In the genomic region with DNA sequence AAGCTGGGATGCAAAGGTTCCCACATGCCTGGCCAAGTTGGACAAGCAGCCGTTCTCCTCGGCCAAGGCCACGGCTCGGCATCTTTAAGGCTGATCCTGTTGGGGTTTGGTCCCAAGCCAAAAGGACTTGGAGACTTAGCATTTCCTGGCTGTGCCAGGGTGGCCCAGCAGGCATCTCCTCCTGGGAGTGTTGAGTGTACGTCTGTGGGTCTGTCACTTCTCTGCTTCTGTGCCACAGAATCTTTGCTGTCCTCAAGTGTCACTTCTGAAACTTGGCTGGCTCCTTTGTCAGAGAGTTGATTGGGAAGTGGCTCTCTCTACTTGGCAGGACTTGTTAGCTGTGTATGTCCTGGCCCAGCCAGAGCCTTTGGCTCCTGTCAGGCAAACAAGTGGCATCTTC, we compare ENCODE assay signal across 11 mouse cellular contexts. TPM values are rescaled to one million over a fixed set of nuclear protein-coding genes. Genes with fewer than 3 reads are reported as not detected.
A peak's percentile ranks its signal among the peaks of the same experiment; 100 is the strongest.
DNase-seq lines count a peak whose midpoint lies in the region; ATAC-seq and TF ChIP-seq lines count a peak whose summit lies in the region.
"Had no signal": no experiment of that assay in that cellular context is flagged by ENCODE, and none has a peak within 500 bp of the region (broad histone marks: within the 10 kb centered on the region; RNA-seq: fewer than 3 reads in every experiment).

No protein-coding gene starts in this region.

- 53% methylated on average over 5 of the region's 5 CpGs for WGBS in forebrain, embryonic 14.5 days
- 89% methylated on average over 5 of the region's 5 CpGs for WGBS in forebrain, embryonic 12.5 days
- 38% methylated on average over 5 of the region's 5 CpGs for WGBS in stomach, postnatal 0 days

- peak; percentile 32 for DNase-seq in forebrain, embryonic 14.5 days (ENCODE audit: low spot score)
- DNase-seq in layer of hippocampus, adult 2 months (ENCODE audit: low spot score in 2 of 2) = no peak
- DNase-seq in layer of hippocampus, adult 11-12 months (ENCODE audit: low spot score) = no peak
- DNase-seq in adrenal gland, postnatal 25 days = peak; percentile 51
- DNase-seq in gastrocnemius, postnatal 10 days = peak; percentile 45
- no peak for DNase-seq in stomach, postnatal 0 days (ENCODE audit: low spot score)

- no peak for TF ChIP-seq CTCF in layer of hippocampus, adult 2 months (conservative IDR thresholded peaks at IDR 0.05)
- no peak for TF ChIP-seq CTCF in stomach, postnatal 0 days (IDR thresholded peaks at IDR 0.05; ENCODE audit: low read depth)

- H3K27ac ChIP-seq in forebrain, embryonic 14.5 days (ENCODE audit: low read depth, low read length) = no peak overlapping the region
- H3K27ac ChIP-seq in forebrain, embryonic 12.5 days = no peak overlapping the region
- peak overlapping the region; percentile 37 for H3K27ac ChIP-seq in layer of hippocampus, adult 2 months
- no peak overlapping the region for H3K27ac ChIP-seq in stomach, postnatal 0 days (replicated peaks)
- H3K27ac ChIP-seq: macrophage had no signal

- H3K4me1 ChIP-seq in forebrain, embryonic 14.5 days (ENCODE audit: control insufficient read depth, insufficient read depth, low read length) = peaks cover 8% of the 10 kb centered on the region
- peaks cover 20% of the 10 kb centered on the region for H3K4me1 ChIP-seq in forebrain, embryonic 12.5 days
- peaks cover 2% of the 10 kb centered on the region; the same call in 1 of the 2 replicates for H3K4me1 ChIP-seq in stomach, postnatal 0 days (replicated peaks; ENCODE audit: control insufficient read depth, insufficient read depth)

- no peaks in the 10 kb centered on the region for H3K9me3 ChIP-seq in forebrain, embryonic 14.5 days (replicated peaks; ENCODE audit: control insufficient read depth, low read length)
- no peaks in the 10 kb centered on the region for H3K9me3 ChIP-seq in forebrain, embryonic 12.5 days
- H3K9me3 ChIP-seq in stomach, postnatal 0 days (ENCODE audit: control insufficient read depth, low read length) = no peaks in the 10 kb centered on the region

- no peak for ATAC-seq in forebrain, embryonic 14.5 days
- no peak for ATAC-seq in forebrain, embryonic 12.5 days (ENCODE audit: low FRiP score)
- ATAC-seq in stomach, postnatal 0 days (ENCODE audit: low FRiP score, low TSS enrichment) = no peak
- no peak for ATAC-seq in erythroid progenitor cell, adult 5-6 weeks (replicated peaks; ENCODE audit: low FRiP score, poor library complexity, severe bottlenecking)

- no peak for TF ChIP-seq EP300 in stomach, postnatal 0 days (optimal IDR thresholded peaks at IDR 0.05)

- H3K36me3 ChIP-seq in forebrain, embryonic 14.5 days (ENCODE audit: control insufficient read depth, insufficient read depth, low read length) = no peaks in the 10 kb centered on the region
- no peaks in the 10 kb centered on the region for H3K36me3 ChIP-seq in forebrain, embryonic 12.5 days (replicated peaks)
- no peaks in the 10 kb centered on the region for H3K36me3 ChIP-seq in stomach, postnatal 0 days (ENCODE audit: control insufficient read depth, insufficient read depth, low read length)

- no peak overlapping the region for H3K4me3 ChIP-seq in forebrain, embryonic 14.5 days (ENCODE audit: low read depth, low read length)
- H3K4me3 ChIP-seq in forebrain, embryonic 12.5 days (replicated peaks) = no peak overlapping the region
- H3K4me3 ChIP-seq in layer of hippocampus, adult 2 months = no peak overlapping the region
- H3K4me3 ChIP-seq in stomach, postnatal 0 days (ENCODE audit: low read depth, low read length) = no peak overlapping the region

- no peak overlapping the region for H3K9ac ChIP-seq in forebrain, embryonic 14.5 days (ENCODE audit: low read length)
- no peak overlapping the region for H3K9ac ChIP-seq in forebrain, embryonic 12.5 days
- no peak overlapping the region for H3K9ac ChIP-seq in stomach, postnatal 0 days (ENCODE audit: low read length)

- no peak overlapping the region for H3K4me2 ChIP-seq in forebrain, embryonic 14.5 days (ENCODE audit: low read length)
- no peak overlapping the region for H3K4me2 ChIP-seq in forebrain, embryonic 12.5 days
- H3K4me2 ChIP-seq in stomach, postnatal 0 days (replicated peaks; ENCODE audit: low read depth) = no peak overlapping the region

- H3K27me3 ChIP-seq in forebrain, embryonic 14.5 days (replicated peaks; ENCODE audit: control insufficient read depth, insufficient read depth, low read length) = no peaks in the 10 kb centered on the region
- H3K27me3 ChIP-seq in forebrain, embryonic 12.5 days = no peaks in the 10 kb centered on the region
- H3K27me3 ChIP-seq in stomach, postnatal 0 days (ENCODE audit: control insufficient read depth, insufficient read depth, low read length) = no peaks in the 10 kb centered on the region

RNA-seq across cellular contexts. Expression of gene Stk10, which starts 13.4 kb away (rescaled TPM):
- polyA plus RNA-seq in forebrain, embryonic 14.5 days (2014; fragmentation: Nextera tagmentation; extraction: Ambion mirVana) = 0.80 and 1.1 TPM in 2 replicates
- 2.3 and 2.4 TPM in 2 replicates for polyA plus RNA-seq in forebrain, embryonic 12.5 days (2016; fragmentation: Nextera tagmentation; extraction: Ambion mirVana)
- 1 to 10 TPM; 7.3 to 9.0 TPM for total RNA-seq in layer of hippocampus, adult 2 months (2021)
- total RNA-seq in adrenal gland, postnatal 25 days (2021) = 10.3 TPM in 2 replicates
- 1 to 10 TPM; 5.3 to 8.5 TPM for total RNA-seq in gastrocnemius, postnatal 10 days (2021)
- polyA plus RNA-seq in stomach, postnatal 0 days (2015; fragmentation: Nextera tagmentation; extraction: Ambion mirVana) = 1.1 and 1.6 TPM in 2 replicates
- 14.3 and 15.1 TPM in 2 replicates for total RNA-seq in erythroid progenitor cell, adult 5-6 weeks (2015; ENCODE audit: low replicate concordance)
- 8.3 and 10.0 TPM in 2 replicates for total RNA-seq in erythroid progenitor cell, adult 5-6 weeks (2017; ENCODE audit: low replicate concordance)

RNA-seq across cellular contexts. Expression of gene Efcab9, which starts 14.6 kb away (rescaled TPM):
- 0.31 TPM in 1 of 2 replicates, not detected in the other for polyA plus RNA-seq in forebrain, embryonic 14.5 days (2014; fragmentation: Nextera tagmentation; extraction: Ambion mirVana)
- polyA plus RNA-seq in forebrain, embryonic 12.5 days (2016; fragmentation: Nextera tagmentation; extraction: Ambion mirVana) = 0.27 TPM in 1 of 2 replicates, not detected in the other
- total RNA-seq in layer of hippocampus, adult 2 months (2021) = 1 to 10 TPM; 2.7 to 2.9 TPM
- 1.5 TPM in 1 of 2 replicates, not detected in the other for total RNA-seq in adrenal gland, postnatal 25 days (2021)
- under 1 TPM in 1 of 2 experiments, not detected in 1; 0.66 TPM for total RNA-seq in gastrocnemius, postnatal 10 days (2021)
- polyA plus RNA-seq in stomach, postnatal 0 days (2015; fragmentation: Nextera tagmentation; extraction: Ambion mirVana) = 0.16 and 0.52 TPM in 2 replicates
- total RNA-seq in erythroid progenitor cell, adult 5-6 weeks (2015; ENCODE audit: low replicate concordance) = not detected in 2 replicates
- not detected in 2 replicates for total RNA-seq in erythroid progenitor cell, adult 5-6 weeks (2017; ENCODE audit: low replicate concordance)
- polyA plus RNA-seq: large intestine, adult 2 months; macrophage; neural tube, embryonic 14.5 days had no signal

Comparison
In these comparisons a context has a peak if more than half of its experiments do, and no peak if none do; other contexts are left out.
1. DNase-seq: peak in forebrain, embryonic 14.5 days (single experiment), adrenal gland, postnatal 25 days (single experiment) and gastrocnemius, postnatal 10 days (single experiment); none in layer of hippocampus, adult 2 months (0 of 2), layer of hippocampus, adult 11-12 months (single experiment) and stomach, postnatal 0 days (single experiment).